Mouse (Mus musculus): ENCODE results near the gene Ccdc8.

- TF ChIP-seq MYOD1 (IDR thresholded peaks at IDR 0.05; ENCODE audit: control insufficient read depth in 1 of 3, insufficient read length in 2 of 3, low read depth in 2 of 3): no peak
- TF ChIP-seq TCF3 (IDR thresholded peaks at IDR 0.05; ENCODE audit: insufficient read length, low read depth): no peak
- TF ChIP-seq MYOG (IDR thresholded peaks at IDR 0.05; ENCODE audit: control insufficient read depth in 1 of 3, insufficient read depth in 1 of 3, insufficient read length in 2 of 3, low read depth in 2 of 3): no peak
- no peak for TF ChIP-seq POLR2A (IDR thresholded peaks at IDR 0.05; ENCODE audit: insufficient read length, low read depth)
- TF ChIP-seq CEBPB (IDR thresholded peaks at IDR 0.05; ENCODE audit: insufficient read depth, poor library complexity, severe bottlenecking): no peak
Observed at GRCm38 (mm10) chr7:17010010-17010347, 17.5 kb downstream of the Ccdc8 start.

All from myocyte (in vitro differentiated cells).